Mouse (Mus musculus) neural tube, embryonic 13.5 days (tissue): ENCODE data around the gene Rcan2. TPM values are rescaled to one million over a fixed set of nuclear protein-coding genes. Genes with fewer than 3 reads are reported as not detected.
A peak's percentile ranks its signal among the peaks of the same experiment; 100 is the strongest.

Experiments used
- ATAC-seq: fragments of 200-750 bp; cut with Nextera tagmentation; 2 replicates; pipeline ENCODE4 v1.8.0; 2017; ENCODE audit warnings: low read depth, mild to moderate bottlenecking, moderate TSS enrichment, moderate library complexity
- H3K27ac ChIP-seq: fragments of 300-500 bp; sonication (generic); replicated peaks from 2 replicates; pipeline ENCODE4 v1.5.1; 2015; ENCODE audit warnings: moderate library complexity, mild to moderate bottlenecking, inconsistent platforms
- H3K27me3 ChIP-seq: fragments of 300-500 bp; sonication (generic); 2 replicates; pipeline ENCODE4 v1.6.1; 2015; ENCODE audit warnings: mild to moderate bottlenecking, inconsistent platforms
- H3K36me3 ChIP-seq: fragments of 300-500 bp; sonication (generic); 2 replicates; pipeline ENCODE4 v1.6.1; 2015; ENCODE audit warnings: mild to moderate bottlenecking, inconsistent platforms
- H3K4me1 ChIP-seq: fragments of 300-500 bp; sonication (generic); replicated peaks from 2 replicates; pipeline ENCODE4 v1.6.1; 2015; ENCODE audit warnings: inconsistent platforms
- H3K4me2 ChIP-seq: fragments of 300-500 bp; sonication (generic); 2 replicates; pipeline ENCODE4 v1.6.1; 2015; ENCODE audit warnings: inconsistent platforms, mild to moderate bottlenecking, moderate library complexity
- H3K4me3 ChIP-seq: fragments of 300-500 bp; sonication (generic); 2 replicates; pipeline ENCODE4 v1.5.1; 2015; ENCODE audit warnings: mild to moderate bottlenecking, inconsistent platforms
- H3K9ac ChIP-seq: fragments of 300-500 bp; sonication (generic); 2 replicates; pipeline ENCODE4 v1.6.1; 2015; ENCODE audit warnings: moderate library complexity, mild to moderate bottlenecking, inconsistent platforms
- H3K9me3 ChIP-seq: fragments of 300-500 bp; sonication (generic); 2 replicates; pipeline ENCODE4 v1.6.1; 2016; ENCODE audit warnings: inconsistent platforms
- WGBS: fragments of 180-500 bp; shearing (Covaris S2); methylation state at CpG from one replicate; pipeline ENCODE4 v1.1.7; 2015; 5-methylcytosine and 5-hydroxymethylcytosine counted together
- polyA plus RNA-seq: library from polyadenylated mRNA; unstranded; fragments of >200 nt; fragmentation: Nextera tagmentation; extraction: Ambion mirVana; gene quantifications from 2 replicates; pipeline ENCODE4 v1.2.1, GENCODE M21; 2015

The Rcan2 gene
- polyA plus RNA-seq, 1 experiment from 2014 or later = 92.6 TPM

DNA sequence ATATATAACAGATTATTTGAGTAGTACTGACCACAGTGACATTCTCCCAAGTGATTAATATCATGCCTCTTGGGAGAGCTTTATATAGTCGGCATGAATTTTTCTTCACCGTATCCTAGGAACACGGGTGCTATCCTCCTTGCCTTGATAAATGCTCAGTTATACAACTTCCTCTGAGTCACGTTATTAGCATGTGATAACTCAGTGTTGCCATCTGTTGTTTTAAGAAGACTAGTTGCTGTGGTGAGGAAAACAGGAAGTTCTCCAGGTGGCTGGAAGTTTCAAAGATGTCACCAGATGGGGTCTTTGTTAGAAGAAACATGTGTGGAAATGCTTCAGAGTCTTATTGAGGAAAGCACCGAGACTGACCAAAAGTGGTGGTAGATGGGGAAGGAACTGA is 228.5 kb downstream of the Rcan2 start:
- Histone ChIP-seq H3K27ac (no peak overlapping the region), H3K36me3 (no peaks in the 10 kb centered on the region), H3K9me3 (no peaks in the 10 kb centered on the region), H3K4me3 (no peak overlapping the region), H3K4me1 (peaks cover 35% of the 10 kb centered on the region), H3K9ac (no peak overlapping the region), H3K4me2 (no peak overlapping the region), H3K27me3 (no peaks in the 10 kb centered on the region)
- ATAC-seq = no peak
- 61% methylated on average over 5 of the region's 5 CpGs for whole genome bisulfite sequencing

DNA sequence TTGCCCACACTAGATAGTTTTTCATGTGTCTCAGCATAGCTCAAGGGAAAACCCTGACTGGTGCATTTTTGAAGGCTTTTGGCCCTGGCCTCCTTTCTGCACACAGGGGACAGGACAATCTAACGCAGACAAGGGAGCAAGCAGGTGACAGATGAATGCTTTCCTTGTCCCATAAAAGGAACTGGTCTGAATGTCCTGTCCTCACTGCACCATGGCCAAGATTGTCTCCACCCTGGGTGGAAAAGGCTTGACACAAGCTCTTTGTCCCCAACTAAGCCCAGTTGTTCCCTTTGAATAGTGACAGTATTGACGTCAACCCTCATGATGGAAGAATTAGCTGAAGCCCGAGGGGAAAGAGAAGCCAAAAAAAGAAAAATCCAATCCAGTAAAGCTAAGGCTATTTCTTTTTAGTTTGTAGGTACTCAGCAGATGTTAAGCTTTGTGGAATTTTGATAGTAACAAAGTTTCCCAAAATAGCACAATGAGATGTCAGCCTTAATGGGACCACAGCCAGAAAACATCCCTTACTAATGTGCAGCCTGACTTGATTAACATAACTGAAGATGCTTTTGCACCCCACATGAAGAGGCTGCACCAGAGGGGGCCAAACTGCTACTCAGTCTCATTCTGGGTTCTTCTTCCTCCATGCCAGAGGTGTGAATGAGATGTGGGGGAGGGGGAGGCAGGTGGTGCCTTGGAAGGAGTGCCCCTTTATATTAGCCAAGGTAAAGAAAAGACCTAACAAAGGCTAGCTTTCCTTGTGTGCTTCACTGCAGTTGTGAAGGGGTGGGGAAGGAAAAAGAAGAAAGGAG is 229.8 kb downstream of the Rcan2 start:
- WGBS = 44% methylated on average over 3 of the region's 3 CpGs
- Histone ChIP-seq H3K36me3 (no peaks in the 10 kb centered on the region), H3K4me1 (peaks cover 24% of the 10 kb centered on the region), H3K4me2 (no peak overlapping the region), H3K27me3 (no peaks in the 10 kb centered on the region), H3K4me3 (no peak overlapping the region), H3K9me3 (no peaks in the 10 kb centered on the region), H3K27ac (no peak overlapping the region), H3K9ac (no peak overlapping the region)
- ATAC-seq = no peak

DNA sequence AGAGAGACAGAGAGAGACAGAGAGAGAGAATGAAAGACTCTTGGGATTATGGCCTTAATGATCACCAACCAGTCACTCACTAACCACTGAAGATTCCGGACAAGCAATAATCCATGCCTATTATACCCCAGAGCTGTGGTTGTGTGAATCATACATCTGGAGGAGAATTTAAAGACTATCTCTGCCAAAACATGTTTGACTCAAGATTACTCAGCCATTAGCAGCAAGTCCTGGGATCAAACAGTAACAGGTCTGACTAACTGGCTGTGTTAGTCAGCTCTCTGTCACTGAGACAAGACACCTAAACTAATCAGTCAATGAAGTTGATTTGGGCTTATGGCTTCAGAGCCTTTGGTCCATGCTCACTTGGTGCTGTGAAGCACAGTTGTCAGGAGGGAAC is 233.9 kb downstream of the Rcan2 start:
- no peak overlapping the region for H3K4me2 ChIP-seq
- H3K9me3 ChIP-seq = no peaks in the 10 kb centered on the region
- H3K27ac ChIP-seq = no peak overlapping the region
- H3K4me3 ChIP-seq = no peak overlapping the region
- 92% methylated on average over 1 of the region's 1 CpGs for WGBS
- peaks cover 12% of the 10 kb centered on the region; the same call in 1 of the 2 replicates for H3K4me1 ChIP-seq
- H3K9ac ChIP-seq = no peak overlapping the region
- H3K36me3 ChIP-seq = no peaks in the 10 kb centered on the region
- no peaks in the 10 kb centered on the region for H3K27me3 ChIP-seq
- ATAC-seq = no peak

DNA sequence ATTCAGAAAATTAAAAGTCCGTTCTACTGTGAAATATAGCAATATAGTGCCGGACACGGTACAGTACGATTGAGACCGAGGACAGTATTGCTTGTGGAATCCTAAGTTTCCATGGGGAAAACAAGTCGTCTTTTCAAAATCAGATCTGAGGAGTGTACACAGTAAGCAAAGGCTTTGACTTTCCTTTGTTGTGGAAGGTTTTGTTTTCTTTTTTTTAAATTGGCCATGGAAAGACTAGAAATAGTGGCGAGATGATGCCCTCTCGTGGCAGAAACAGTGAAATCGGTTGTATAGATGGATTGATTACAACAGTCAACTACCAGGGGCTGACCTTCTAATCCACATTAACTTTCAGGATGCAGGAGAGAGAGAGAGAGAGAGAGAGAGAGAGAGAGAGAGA is 237.5 kb downstream of the Rcan2 start:
- H3K27ac ChIP-seq = no peak overlapping the region
- no peak overlapping the region for H3K4me3 ChIP-seq
- 62% methylated on average over 9 of the region's 9 CpGs for WGBS
- 0 out of 2 replicates have a peak, but pooled peaks cover 3% of the 10 kb centered on the region for H3K4me1 ChIP-seq
- H3K27me3 ChIP-seq = no peaks in the 10 kb centered on the region
- H3K36me3 ChIP-seq = no peaks in the 10 kb centered on the region
- no peaks in the 10 kb centered on the region for H3K9me3 ChIP-seq
- H3K9ac ChIP-seq = no peak overlapping the region
- peak; percentile 59 for ATAC-seq
- H3K4me2 ChIP-seq = no peak overlapping the region

DNA sequence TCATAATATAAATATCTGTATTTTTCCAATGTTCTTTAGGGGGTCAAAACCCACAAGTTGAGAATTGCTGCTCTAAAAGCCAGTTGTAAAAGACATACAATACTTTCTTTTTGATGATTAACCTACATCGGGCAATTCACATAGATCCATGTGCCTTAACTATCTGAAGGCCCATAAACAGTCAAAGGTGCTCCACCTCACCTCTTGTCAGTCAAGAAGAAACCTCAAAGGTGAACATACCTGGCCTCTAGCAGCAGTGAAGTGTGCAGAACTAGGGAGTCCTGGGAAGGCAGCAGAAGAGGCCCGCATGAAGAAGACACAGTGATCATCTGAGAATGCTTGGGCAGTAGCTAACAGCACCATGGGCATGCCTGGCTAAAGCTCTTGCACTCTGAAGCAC is 239.3 kb downstream of the Rcan2 start:
- no peak overlapping the region for H3K4me3 ChIP-seq
- no peak overlapping the region for H3K27ac ChIP-seq
- H3K27me3 ChIP-seq = no peaks in the 10 kb centered on the region
- 0 out of 2 replicates have a peak, but pooled peaks cover 3% of the 10 kb centered on the region for H3K4me1 ChIP-seq
- H3K9ac ChIP-seq = no peak overlapping the region
- ATAC-seq = no peak
- H3K9me3 ChIP-seq = no peaks in the 10 kb centered on the region
- 96% methylated on average over 2 of the region's 2 CpGs for WGBS
- H3K4me2 ChIP-seq = no peak overlapping the region
- no peaks in the 10 kb centered on the region for H3K36me3 ChIP-seq

DNA sequence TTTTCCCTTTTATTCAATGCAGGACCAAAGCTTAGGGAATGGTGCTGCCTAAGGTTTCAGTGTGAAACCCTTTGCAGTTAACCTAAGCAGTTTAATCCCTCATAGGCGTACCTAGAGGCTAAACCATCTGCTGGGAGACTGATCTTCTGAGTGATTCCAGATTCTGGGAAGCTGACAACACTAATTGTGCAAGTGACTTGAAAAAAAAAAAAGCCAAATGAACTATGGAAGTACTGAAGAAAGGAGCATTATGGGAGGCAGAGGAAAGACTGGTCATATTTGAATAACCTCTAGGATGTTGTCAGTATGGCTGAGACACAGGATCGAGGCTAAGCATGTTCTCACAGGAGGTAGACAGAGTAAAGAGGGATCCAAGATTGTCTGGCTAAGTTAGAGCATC is 241.2 kb downstream of the Rcan2 start:
- H3K4me1 ChIP-seq = 0 out of 2 replicates have a peak, but pooled peaks cover 3% of the 10 kb centered on the region
- 86% methylated on average over 2 of the region's 2 CpGs for WGBS
- ATAC-seq = no peak
- H3K9ac ChIP-seq = no peak overlapping the region
- no peak overlapping the region for H3K4me3 ChIP-seq
- H3K36me3 ChIP-seq = no peaks in the 10 kb centered on the region
- no peaks in the 10 kb centered on the region for H3K27me3 ChIP-seq
- no peak overlapping the region for H3K4me2 ChIP-seq
- no peaks in the 10 kb centered on the region for H3K9me3 ChIP-seq
- H3K27ac ChIP-seq = no peak overlapping the region

DNA sequence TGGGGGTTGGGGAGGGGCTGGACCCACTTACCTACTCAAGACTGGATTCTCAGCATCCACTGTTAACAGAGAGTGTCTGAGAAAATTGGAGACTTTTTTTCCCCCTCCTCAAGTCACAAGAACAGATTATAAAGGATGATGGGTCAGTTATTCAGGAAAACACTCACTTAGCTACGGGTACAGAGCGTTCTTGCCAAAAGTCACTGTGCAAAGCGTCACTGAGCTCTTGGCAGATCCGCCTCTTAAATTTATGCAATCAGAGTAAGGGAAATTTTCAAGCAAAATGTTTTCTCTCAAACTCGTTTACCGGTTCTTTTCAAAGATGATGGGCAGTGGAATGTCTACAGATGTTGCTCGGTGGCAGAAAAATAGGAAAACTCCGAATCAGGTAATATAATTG is 241.7 kb downstream of the Rcan2 start:
- H3K4me3 ChIP-seq = no peak overlapping the region
- H3K4me2 ChIP-seq = no peak overlapping the region
- 0 out of 2 replicates have a peak, but pooled peaks cover 3% of the 10 kb centered on the region for H3K4me1 ChIP-seq
- no peaks in the 10 kb centered on the region for H3K36me3 ChIP-seq
- no peak overlapping the region for H3K27ac ChIP-seq
- no peaks in the 10 kb centered on the region for H3K9me3 ChIP-seq
- no peak overlapping the region for H3K9ac ChIP-seq
- WGBS = 87% methylated on average over 8 of the region's 8 CpGs
- no peaks in the 10 kb centered on the region for H3K27me3 ChIP-seq
- ATAC-seq = no peak

DNA sequence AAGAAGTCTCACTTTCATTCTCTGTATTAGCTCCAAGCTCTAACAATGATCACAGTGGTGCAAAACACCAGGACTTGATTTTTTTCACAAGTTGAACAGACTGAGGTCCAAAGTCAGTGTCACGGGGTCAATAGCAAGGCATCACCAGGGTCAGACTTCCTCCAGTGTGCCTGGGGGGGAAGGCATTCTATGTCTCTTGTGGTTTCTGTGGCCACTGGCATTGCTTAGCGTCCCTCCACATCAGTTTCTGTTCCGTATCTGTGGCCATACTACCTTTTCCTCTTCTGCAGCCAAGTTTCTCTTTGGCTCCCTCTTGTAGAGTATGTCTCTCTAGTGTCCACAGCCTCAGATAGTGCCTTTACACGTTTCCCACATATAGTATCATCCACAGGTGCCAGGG is 252.3 kb downstream of the Rcan2 start:
- no peak overlapping the region for H3K4me2 ChIP-seq
- ATAC-seq = no peak
- no peak overlapping the region for H3K4me3 ChIP-seq
- no peaks in the 10 kb centered on the region for H3K4me1 ChIP-seq
- no peak overlapping the region for H3K27ac ChIP-seq
- no peaks in the 10 kb centered on the region for H3K9me3 ChIP-seq
- no peaks in the 10 kb centered on the region for H3K27me3 ChIP-seq
- 74% methylated on average over 4 of the region's 4 CpGs for WGBS
- no peak overlapping the region for H3K9ac ChIP-seq
- no peaks in the 10 kb centered on the region for H3K36me3 ChIP-seq

DNA sequence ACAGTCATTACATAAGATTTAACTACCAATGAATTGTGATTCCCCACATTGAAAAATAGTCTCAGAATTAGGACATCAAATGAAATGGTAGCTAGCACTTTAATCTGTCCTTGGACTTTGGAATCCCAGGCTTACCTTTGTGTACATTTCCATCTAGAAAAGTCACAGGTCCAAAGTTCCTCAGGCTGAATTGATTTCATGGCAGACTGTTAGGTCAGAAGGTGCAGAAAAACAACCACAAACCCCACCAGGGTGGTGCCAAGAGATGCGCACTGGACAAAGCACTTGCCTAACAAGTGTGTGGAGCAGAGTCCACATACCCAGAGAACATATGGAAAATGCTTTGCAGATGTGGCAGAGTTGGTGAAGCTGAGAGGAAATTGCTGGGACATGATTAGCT is 256.0 kb downstream of the Rcan2 start:
- WGBS = 96% methylated on average over 1 of the region's 1 CpGs
- ATAC-seq = no peak
- Histone ChIP-seq H3K9ac (no peak overlapping the region), H3K9me3 (no peaks in the 10 kb centered on the region), H3K4me3 (no peak overlapping the region), H3K27ac (no peak overlapping the region), H3K4me2 (no peak overlapping the region), H3K4me1 (no peaks in the 10 kb centered on the region), H3K27me3 (no peaks in the 10 kb centered on the region), H3K36me3 (no peaks in the 10 kb centered on the region)

DNA sequence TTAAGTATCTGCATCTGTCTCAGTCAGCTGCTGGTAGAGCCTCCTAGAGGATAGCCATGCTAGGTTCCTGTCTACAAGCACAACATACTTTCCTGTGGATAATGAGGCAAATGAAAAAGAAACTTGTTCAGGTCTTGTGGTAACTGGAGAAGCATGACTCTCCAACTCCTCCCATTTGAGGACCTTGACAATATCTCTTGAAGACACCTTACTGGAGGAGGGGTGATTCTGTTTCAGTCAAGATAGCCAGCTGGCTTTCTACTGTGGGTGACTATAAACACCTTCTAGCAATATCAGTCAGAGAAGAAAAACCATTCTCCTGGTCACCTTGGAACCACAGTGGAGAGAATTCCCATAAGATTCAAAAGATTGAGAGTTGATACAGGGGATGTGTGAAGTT is 257.0 kb downstream of the Rcan2 start:
- no peak overlapping the region for H3K4me2 ChIP-seq
- no peaks in the 10 kb centered on the region for H3K4me1 ChIP-seq
- H3K36me3 ChIP-seq = no peaks in the 10 kb centered on the region
- no peak for ATAC-seq
- no peaks in the 10 kb centered on the region for H3K9me3 ChIP-seq
- no peaks in the 10 kb centered on the region for H3K27me3 ChIP-seq
- no peak overlapping the region for H3K27ac ChIP-seq
- H3K4me3 ChIP-seq = no peak overlapping the region
- no peak overlapping the region for H3K9ac ChIP-seq

DNA sequence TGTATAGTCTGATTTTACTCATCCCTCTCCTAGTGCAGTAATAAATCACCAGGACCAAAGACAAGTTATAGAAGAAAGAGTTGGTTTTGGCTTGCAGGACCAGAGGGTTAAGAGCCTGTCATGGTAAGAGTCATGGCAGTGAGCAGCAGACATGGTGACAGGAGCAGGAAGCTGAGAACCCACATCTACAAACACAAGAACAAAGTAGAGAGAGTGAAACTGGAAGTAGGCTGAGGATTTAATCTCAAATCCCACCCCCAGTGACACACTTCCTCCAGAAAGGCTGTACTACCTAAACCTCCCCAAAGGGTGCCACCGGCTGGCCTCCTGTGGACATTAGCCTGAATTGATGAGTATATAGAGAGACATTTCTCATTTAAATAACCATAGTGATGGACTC is 259.6 kb downstream of the Rcan2 start:
- Histone ChIP-seq H3K9me3 (no peaks in the 10 kb centered on the region), H3K27ac (no peak overlapping the region), H3K9ac (no peak overlapping the region), H3K4me1 (no peaks in the 10 kb centered on the region), H3K4me2 (no peak overlapping the region), H3K4me3 (no peak overlapping the region), H3K27me3 (no peaks in the 10 kb centered on the region), H3K36me3 (no peaks in the 10 kb centered on the region)
- WGBS = 90% methylated on average over 1 of the region's 1 CpGs
- ATAC-seq = no peak

DNA sequence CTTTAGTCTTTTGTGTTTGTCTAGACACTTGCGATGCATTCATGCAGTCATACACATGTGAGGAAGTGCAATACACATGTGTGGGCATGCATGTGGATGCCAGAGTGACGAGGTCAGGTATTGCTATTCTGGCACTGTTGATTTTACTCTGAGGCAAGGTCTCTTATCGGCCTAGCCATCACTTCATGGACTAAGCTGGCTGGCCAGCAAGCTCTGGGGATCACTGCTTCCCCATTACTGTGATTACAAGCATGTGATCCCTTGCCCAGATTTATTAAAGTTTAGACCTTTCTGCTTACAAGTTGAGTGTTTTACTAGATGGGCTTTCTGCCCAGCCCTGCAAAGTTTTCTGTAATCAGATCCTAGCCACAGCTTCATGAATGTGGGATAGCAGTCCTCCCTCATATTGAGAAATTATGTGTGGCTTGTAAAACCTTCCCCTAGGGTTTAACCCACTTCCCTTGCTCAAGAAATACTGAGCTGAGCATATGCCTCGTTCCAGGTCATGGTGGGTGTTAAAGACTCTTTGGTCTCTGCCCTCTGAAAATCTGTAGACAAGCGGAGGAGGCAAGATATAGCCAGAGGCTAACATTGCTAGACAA is 260.2 kb downstream of the Rcan2 start:
- no peaks in the 10 kb centered on the region for H3K4me1 ChIP-seq
- H3K27ac ChIP-seq = no peak overlapping the region
- no peak overlapping the region for H3K4me2 ChIP-seq
- no peak for ATAC-seq
- no peak overlapping the region for H3K4me3 ChIP-seq
- H3K9ac ChIP-seq = no peak overlapping the region
- H3K9me3 ChIP-seq = no peaks in the 10 kb centered on the region
- no peaks in the 10 kb centered on the region for H3K27me3 ChIP-seq
- H3K36me3 ChIP-seq = no peaks in the 10 kb centered on the region
- WGBS = 81% methylated on average over 5 of the region's 5 CpGs

DNA sequence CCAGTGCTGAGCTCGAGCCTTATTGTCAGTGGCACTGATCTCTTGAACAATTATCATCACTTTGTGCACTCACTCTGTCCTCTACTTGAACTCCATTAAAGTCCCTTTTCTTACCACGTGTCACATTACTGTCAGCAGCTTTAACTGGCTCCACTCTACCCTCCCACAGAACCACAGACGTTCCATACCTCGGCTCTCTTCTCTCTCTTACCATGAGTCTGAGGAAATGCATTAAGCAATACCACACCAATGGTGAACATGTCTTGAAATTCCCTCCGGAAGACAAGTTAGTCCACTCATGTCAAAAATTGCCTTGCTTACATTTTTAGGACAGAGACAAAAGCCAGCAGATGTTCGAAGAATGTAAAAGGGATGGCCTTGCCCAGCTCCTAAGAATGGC is 267.7 kb downstream of the Rcan2 start:
- Histone ChIP-seq H3K36me3 (no peaks in the 10 kb centered on the region), H3K9me3 (no peaks in the 10 kb centered on the region), H3K27me3 (no peaks in the 10 kb centered on the region), H3K9ac (no peak overlapping the region), H3K4me3 (no peak overlapping the region), H3K4me1 (no peaks in the 10 kb centered on the region), H3K27ac (no peak overlapping the region), H3K4me2 (no peak overlapping the region)
- WGBS = 76% methylated on average over 6 of the region's 6 CpGs
- ATAC-seq = no peak
